Mouse (Mus musculus) adrenal gland, postnatal 10 days (tissue): Measurements from ENCODE around the gene Serpina5. TPM values are rescaled to one million over a fixed set of nuclear protein-coding genes. Genes with fewer than 3 reads are reported as not detected.
A peak's percentile ranks its signal among the peaks of the same experiment; 100 is the strongest.

ENCODE experiments used
- DNase-seq: peaks from one replicate; pipeline ENCODE4 v3.0.0; 2021; ENCODE audit warnings: mixed read lengths
- total RNA-seq, 2 experiments: library from RNA; stranded (reverse); gene quantifications; 2 replicates each; pipeline ENCODE4 v1.2.3; 2021

Serpina5 gene
- total RNA-seq, 2 experiments from 2014 or later: 0.12 to 0.18 TPM

- no peak for DNase-seq
Observed at GRCm38 (mm10) chr12:104131041-104131440, 30.1 kb downstream of the Serpina5 start.

GRCm38 (mm10) chr12:104138216-104138615 is 37.3 kb downstream of the Serpina5 start:
- DNase-seq: no peak

DNA sequence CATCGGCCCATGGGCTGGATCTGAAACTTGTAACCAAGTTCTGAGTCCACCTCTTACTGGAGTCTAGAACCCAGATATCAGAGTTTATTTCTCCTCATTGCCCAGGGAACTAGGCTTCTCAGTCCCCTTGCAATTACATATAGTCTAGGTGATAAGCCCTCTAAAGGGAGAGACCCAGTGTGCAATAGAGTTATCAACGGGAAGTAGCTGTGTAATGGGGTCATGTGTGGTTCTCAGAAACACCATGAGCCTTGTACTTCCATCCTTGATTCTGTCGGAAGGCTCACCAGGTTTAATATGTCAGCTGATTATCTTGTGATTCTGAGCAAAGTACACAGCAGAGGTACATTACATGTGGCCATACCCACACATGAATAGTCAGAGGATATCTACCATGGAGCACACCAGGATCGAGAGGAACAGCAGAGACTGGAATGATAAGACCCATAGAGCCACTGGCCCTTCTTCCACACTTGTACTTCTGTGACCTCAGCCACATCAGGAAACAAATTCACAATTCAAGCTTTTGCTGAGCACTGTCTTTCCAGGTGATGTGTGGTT is 39.7 kb downstream of the Serpina5 start:
- DNase-seq: no peak

GRCm38 (mm10) chr12:104141506-104141905 is 40.6 kb downstream of the Serpina5 start:
- no peak for DNase-seq

DNA sequence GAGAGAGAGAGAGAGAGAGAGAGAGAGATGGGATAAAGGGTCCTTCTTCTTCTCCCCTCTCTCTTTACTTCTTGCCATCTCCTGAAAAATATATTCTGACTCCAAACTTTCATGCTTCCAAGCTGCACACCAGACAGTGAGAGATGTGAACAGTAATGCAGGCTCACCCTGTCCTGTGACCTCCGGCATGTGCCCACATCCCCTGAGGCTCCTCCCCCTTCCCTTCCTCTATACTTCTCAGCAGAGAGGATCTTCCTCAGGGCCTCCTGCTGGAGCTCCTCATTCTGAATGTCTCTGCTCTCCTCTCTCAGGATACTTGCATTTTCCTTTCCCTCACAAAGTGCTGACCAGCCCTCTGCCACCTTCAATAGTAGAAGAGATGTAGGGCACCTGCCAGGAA is 41.5 kb downstream of the Serpina5 start:
- no peak for DNase-seq

- DNase-seq: no peak
Observed at GRCm38 (mm10) chr12:104143286-104143685, 42.4 kb downstream of the Serpina5 start.

DNA sequence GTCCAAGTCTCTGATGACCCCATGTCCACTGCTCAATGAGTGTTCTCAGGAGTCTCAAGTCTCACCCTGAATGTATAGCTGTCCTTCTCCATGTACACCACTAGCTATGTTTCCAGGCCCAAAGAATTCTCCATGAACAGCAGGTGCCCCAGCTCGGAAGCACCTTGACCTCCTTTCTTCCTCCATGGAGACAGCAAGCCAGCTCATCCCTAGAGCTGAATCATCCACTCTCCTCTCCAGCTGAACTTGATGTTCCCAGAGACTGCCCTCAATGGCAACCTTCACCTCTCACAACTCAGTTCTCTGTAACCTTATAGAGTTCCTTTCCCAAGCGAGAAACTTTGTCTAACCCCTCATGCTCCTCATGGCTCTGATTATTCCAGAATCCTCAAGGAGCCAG is 44.7 kb downstream of the Serpina5 start:
- DNase-seq: no peak

DNA sequence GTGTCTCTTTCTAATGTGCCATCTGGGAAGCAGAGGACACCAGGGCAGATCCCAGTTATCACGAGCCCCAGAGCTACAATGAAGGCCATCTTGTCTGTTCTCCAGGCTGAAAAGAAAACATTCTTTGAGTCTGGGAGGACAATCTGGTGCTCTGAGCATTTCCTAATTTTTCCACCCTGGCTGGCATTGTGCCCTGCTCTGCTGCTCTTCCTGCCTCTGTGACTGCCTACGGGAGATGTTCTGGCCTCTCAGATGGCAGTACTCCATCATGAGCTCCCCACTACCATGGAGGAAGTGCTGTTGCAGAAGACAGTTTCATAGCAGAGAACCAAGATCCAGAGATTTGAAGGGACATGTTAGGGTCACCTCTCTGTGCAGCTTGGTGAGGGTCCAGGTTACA is 51.1 kb downstream of the Serpina5 start:
- DNase-seq: no peak

DNA sequence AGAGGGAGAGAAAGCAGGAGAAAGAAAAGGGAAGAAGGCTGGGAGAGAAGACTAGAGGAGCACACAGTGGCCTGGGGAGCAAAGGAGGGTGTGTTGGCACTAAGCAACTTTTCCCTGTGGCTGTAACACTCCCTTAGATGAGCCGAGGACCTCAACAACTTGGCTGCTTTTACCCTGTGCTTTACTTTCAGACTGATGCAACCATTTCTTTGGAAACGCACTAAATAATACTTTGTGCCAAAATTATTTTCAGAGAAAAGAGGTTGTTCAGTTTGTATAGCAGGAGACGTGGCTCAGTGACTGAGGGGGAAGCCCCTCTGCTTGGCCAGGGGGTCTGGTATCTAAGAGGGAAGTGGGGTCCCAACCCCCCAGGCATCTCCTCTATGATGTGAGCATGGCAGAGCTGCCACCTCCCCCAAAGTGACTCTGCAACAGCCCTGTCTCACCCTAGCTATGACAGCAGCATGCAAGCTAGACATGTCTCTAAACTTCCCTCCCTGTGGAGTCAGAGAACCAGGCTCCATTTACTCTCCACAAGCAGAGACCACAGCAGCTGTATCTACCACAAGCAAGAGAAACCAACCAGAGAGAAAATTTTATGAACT is 52.2 kb downstream of the Serpina5 start:
- DNase-seq: peak; percentile 15

GRCm38 (mm10) chr12:104153656-104154055 is 52.7 kb downstream of the Serpina5 start, which contains the start of gene Serpina3c:
Serpina3c (minus strand) TSS chr12:104153870.
- DNase-seq: peak; percentile 30

Other genes starting within 250 kb of the Serpina5 start
- gene Serpina1a, start 237.6 kb upstream of the Serpina5 start, total RNA-seq: 100 to 1,000 TPM; 292 to 744 TPM
- 100 to 1,000 TPM; 280 to 719 TPM for gene Serpina1c, start 196.2 kb upstream of the Serpina5 start, total RNA-seq
- gene Serpina1e, start 142.1 kb upstream of the Serpina5 start, total RNA-seq: 100 to 1,000 TPM; 155 to 364 TPM
- gene Serpina11, start 111.2 kb upstream of the Serpina5 start, total RNA-seq: 10 to 100 TPM; 15.8 to 45.3 TPM
- under 1 TPM in 1 of 2 experiments, not detected in 1; 0.12 TPM for gene Serpina9, start 87.4 kb upstream of the Serpina5 start, total RNA-seq
- under 1 TPM; 0.36 TPM for gene Serpina12, start 56.7 kb upstream of the Serpina5 start, total RNA-seq
- not detected for gene Serpina3a, start 11.6 kb downstream of the Serpina5 start, total RNA-seq
- gene Serpina3b, start 26.9 kb downstream of the Serpina5 start, total RNA-seq: under 1 TPM in 1 of 2 experiments, not detected in 1; 0.21 TPM
- gene Serpina3c, start 52.8 kb downstream of the Serpina5 start, total RNA-seq: 1 to 10 TPM; 3.1 to 6.1 TPM
- 1 to 10 TPM; 1.4 to 1.5 TPM for gene Serpina3f, start 113.4 kb downstream of the Serpina5 start, total RNA-seq
- 10 to 100 TPM; 14.3 to 16.7 TPM for gene Serpina3g, start 135.1 kb downstream of the Serpina5 start, total RNA-seq
- gene Serpina3i, start 162.0 kb downstream of the Serpina5 start, total RNA-seq: 1 to 10 TPM; 1.2 to 2.4 TPM
- gene Serpina3j, start 213.4 kb downstream of the Serpina5 start, total RNA-seq: not detected
- gene Serpina3k, start 237.4 kb downstream of the Serpina5 start, total RNA-seq: 100 to 1,000 TPM; 111 to 340 TPM
- 100 to 1,000 TPM in 1 of 2 experiments, 10 to 100 TPM in 1; 40.0 to 128 TPM for gene Serpina3m, start 237.4 kb downstream of the Serpina5 start, total RNA-seq